Mouse (Mus musculus) E14TG2a.4 (cell line): ENCODE results near the gene Gemin8.

Source experiments
- H3K27me3 ChIP-seq: 2 replicates; pipeline ENCODE4 v1.6.1; 2014; ENCODE audit warnings: low read length, control low read depth; ENCODE audit not compliant: insufficient read depth
- H3K36me3 ChIP-seq: 2 replicates; pipeline ENCODE4 v1.6.1; 2014; ENCODE audit warnings: low read length, control low read depth; ENCODE audit not compliant: insufficient read depth
- H3K4me1 ChIP-seq: replicated peaks from 2 replicates; pipeline ENCODE4 v1.6.1; 2014; ENCODE audit warnings: low read depth, low read length, control low read depth
- H3K4me3 ChIP-seq: replicated peaks from 2 replicates; pipeline ENCODE4 v1.5.1; 2014; ENCODE audit warnings: mild to moderate bottlenecking, low read length
- H3K9me3 ChIP-seq: 2 replicates; pipeline ENCODE4 v1.6.1; 2014; ENCODE audit warnings: low read length, control low read depth
- CTCF ChIP-seq: conservative IDR thresholded peaks from 2 replicates; pipeline ENCODE4 v1.5.1; 2014; ENCODE audit warnings: low read length
- NANOG ChIP-seq: IDR thresholded peaks from 2 replicates; pipeline ENCODE4 v1.6.1; 2014; ENCODE audit warnings: borderline replicate concordance, low read length, mixed read lengths
- POU5F1 ChIP-seq: IDR thresholded peaks from 2 replicates; pipeline ENCODE4 v1.6.1; 2014; ENCODE audit warnings: low read length, borderline replicate concordance

Gemin8 gene

DNA sequence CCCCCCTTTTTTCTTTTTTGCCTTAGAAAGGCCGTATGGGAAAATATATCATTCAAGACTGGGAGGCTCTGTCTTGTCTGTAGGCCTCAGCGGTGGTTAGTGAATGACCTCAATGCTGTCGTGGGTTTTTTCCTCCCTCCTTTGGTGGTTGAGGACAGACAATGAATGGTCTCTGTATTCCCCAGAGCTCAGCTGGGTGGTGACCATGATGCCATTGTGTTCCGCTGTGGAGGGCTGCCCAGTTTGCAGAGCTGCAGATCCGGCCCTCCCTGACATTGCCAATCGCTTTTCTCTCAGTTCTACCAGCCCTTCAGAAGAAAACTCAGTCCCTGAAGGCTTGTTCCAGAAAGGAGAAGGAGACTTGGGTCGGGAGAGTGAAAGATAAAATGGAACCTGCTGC lies 3.5 kb downstream of the Gemin8 start:
- no peaks in the 10 kb centered on the region for H3K27me3 ChIP-seq
- no peak overlapping the region for H3K4me3 ChIP-seq
- no peaks in the 10 kb centered on the region for H3K9me3 ChIP-seq
- H3K36me3 ChIP-seq, result peaks cover 4% of the 10 kb centered on the region
- TF ChIP-seq CTCF, result no peak
- TF ChIP-seq POU5F1, result no peak
- TF ChIP-seq NANOG, result no peak
- peaks cover 8% of the 10 kb centered on the region; the same call in 1 of the 2 replicates for H3K4me1 ChIP-seq

DNA sequence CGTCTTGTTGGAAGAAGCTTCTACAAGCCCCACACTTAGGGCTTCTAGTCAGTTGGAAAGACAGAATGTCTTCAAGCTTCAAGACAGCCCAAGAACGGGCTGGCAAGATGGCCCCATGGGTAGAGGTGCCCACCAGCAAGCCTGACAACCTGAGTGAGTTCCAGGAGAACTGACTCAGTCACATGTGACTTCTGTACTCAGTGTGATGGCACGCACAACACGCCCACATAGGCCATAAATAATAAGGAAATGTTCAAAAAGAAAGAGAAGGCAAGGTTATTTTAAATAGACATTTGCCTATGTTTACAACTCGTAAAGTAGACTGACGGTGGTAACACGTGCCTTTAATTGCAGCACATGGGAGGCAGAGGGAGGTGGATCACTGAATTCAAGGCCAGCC lies 7.7 kb downstream of the Gemin8 start:
- no peak overlapping the region for H3K4me3 ChIP-seq
- peaks cover 17% of the 10 kb centered on the region for H3K36me3 ChIP-seq
- H3K9me3 ChIP-seq, result no peaks in the 10 kb centered on the region
- no peaks in the 10 kb centered on the region for H3K27me3 ChIP-seq
- TF ChIP-seq NANOG, result no peak
- no peak for TF ChIP-seq POU5F1
- TF ChIP-seq CTCF, result no peak
- H3K4me1 ChIP-seq, result peaks cover 4% of the 10 kb centered on the region; the same call in 1 of the 2 replicates

DNA sequence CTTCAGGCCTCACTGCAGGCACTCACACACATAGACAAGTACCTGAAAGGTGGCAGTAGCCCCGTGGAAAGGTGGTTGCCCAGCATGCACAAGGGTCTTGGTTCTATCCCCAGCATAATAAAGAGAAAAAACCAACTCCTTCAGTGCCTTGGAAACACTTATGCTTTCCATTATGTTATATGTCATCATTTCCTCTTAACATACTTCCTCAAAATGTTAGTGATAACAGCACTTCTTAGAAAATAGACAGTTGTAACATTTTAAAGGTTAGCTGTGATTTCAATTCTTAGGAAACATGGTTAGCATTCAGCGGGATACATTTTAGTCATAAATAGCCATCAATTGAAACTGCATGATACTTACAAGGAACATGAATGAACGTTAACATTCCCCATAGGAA lies 12.8 kb downstream of the Gemin8 start:
- Histone ChIP-seq H3K27me3 (no peaks in the 10 kb centered on the region), H3K9me3 (no peaks in the 10 kb centered on the region), H3K4me1 (no peaks in the 10 kb centered on the region), H3K36me3 (peaks cover 24% of the 10 kb centered on the region), H3K4me3 (no peak overlapping the region)
- no peak for TF ChIP-seq POU5F1
- no peak for TF ChIP-seq NANOG

DNA sequence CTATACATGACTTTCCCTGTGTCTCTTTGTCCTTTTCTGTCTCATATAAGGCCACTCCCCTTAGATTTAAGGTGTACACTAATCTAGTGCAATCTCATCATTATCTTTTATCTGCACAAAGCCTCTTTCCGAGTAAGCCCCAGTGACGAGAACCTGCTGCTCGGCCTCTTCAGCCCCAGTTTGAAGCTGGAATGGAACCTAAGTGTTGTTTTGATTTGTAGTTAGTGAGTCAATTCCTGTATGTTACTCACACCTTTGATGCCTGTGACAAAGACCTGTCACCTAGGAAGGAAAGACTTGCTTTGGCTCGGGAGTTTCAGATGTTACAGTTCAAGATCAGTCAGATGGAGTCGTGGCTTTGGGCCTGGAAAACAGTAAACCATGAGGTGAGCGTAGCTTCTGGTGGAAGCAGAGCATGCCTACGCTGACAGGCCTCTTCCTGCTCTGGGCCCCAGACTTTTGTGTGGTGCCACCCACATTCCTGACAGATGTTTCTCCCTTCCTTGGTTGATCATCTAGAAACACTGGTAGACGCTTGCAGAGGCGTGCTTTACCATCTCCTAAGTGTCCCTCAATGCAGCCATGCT lies 15.2 kb downstream of the Gemin8 start:
- H3K36me3 ChIP-seq, result peaks cover 24% of the 10 kb centered on the region
- TF ChIP-seq POU5F1 (no peak), NANOG (no peak), CTCF (no peak)
- H3K4me3 ChIP-seq, result no peak overlapping the region
- H3K9me3 ChIP-seq, result no peaks in the 10 kb centered on the region
- no peaks in the 10 kb centered on the region for H3K27me3 ChIP-seq
- H3K4me1 ChIP-seq, result no peaks in the 10 kb centered on the region

DNA sequence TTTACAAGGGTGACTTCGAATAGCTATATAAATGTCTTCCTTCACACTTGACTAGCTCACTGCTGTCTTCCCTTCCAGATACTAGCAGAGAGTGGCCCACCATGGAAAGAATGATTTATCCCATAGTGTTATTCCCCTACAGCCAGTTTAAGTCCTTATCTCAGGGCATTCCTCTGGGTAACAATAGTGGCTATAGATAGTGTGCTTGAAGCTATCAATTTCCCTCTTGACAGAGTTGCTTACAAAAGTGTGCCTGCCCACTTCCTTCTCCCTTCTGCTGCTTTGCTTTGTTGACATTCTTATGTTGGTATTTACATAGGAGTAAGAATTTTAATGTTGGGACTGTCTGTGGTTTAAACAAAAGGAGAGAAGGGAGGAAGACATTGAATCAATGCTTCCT lies 17.5 kb downstream of the Gemin8 start:
- TF ChIP-seq CTCF (no peak), NANOG (no peak), POU5F1 (no peak)
- H3K9me3 ChIP-seq, result no peaks in the 10 kb centered on the region
- peaks cover 10% of the 10 kb centered on the region; the same call in 1 of the 2 replicates for H3K36me3 ChIP-seq
- no peaks in the 10 kb centered on the region for H3K27me3 ChIP-seq
- no peak overlapping the region for H3K4me3 ChIP-seq
- H3K4me1 ChIP-seq, result no peaks in the 10 kb centered on the region

DNA sequence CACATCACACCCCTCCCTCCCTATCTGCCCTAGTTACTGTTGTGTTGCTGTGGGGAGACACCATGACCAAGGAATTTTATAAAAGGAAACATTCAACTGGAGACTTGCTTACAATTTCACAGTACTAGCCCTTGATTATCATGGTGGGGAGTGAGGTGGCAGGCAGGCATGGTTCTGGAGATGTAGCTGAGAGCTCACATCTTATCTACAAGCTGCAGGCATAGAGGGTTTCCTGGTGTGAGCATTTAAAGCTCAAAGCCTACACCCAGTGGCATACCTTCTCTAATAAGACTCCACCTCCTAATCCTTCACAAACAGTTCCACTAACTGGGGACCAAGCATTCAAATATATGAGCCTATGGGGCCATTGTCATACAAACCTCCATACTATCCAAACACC lies 26.1 kb downstream of the Gemin8 start:
- Histone ChIP-seq H3K4me1 (no peaks in the 10 kb centered on the region), H3K27me3 (no peaks in the 10 kb centered on the region), H3K4me3 (no peak overlapping the region), H3K36me3 (no peaks in the 10 kb centered on the region), H3K9me3 (no peaks in the 10 kb centered on the region)
- TF ChIP-seq POU5F1 (no peak), NANOG (no peak), CTCF (no peak)

DNA sequence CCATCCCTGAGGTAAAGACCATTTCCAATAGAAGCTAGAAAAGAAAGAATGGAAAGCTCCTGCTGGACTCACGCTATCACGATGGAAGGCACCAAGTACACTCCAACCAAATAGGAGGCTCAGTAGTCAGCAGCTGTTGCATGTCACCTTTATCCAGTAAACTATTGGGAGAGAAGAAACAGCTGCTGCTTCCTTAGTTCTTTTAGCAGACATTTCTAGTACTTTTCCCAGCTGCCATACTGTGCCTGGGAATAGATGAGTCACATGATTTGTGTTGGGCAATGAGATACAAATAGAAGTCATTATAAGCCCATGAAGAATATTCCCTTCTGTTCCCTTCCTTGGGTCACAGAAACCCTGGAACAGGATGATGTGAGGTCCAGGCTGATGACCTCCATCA lies 28.0 kb downstream of the Gemin8 start:
- no peaks in the 10 kb centered on the region for H3K36me3 ChIP-seq
- H3K27me3 ChIP-seq, result no peaks in the 10 kb centered on the region
- TF ChIP-seq POU5F1 (no peak), NANOG (no peak), CTCF (no peak)
- H3K4me1 ChIP-seq, result no peaks in the 10 kb centered on the region
- H3K4me3 ChIP-seq, result no peak overlapping the region
- no peaks in the 10 kb centered on the region for H3K9me3 ChIP-seq

DNA sequence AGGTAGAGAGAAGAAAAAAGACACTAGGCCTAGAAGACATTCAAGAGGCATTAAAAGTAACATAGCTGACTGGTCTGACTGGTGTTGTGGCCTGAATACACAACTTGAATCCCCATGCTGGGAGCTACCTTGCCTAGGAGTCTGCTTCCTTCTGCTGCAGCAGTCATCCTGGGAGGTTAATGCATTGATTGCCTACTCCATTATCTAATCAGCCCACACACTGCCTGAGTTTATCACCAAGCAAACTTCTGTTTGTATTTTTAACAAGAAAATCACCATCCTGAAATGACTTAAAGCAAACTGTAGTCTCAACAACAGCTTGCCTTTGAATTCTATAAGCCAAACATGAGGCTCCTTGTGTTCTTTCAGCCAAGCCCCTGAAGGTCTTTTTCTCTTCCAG lies 29.6 kb downstream of the Gemin8 start:
- Histone ChIP-seq H3K9me3 (no peaks in the 10 kb centered on the region), H3K4me3 (no peak overlapping the region), H3K4me1 (no peaks in the 10 kb centered on the region), H3K36me3 (no peaks in the 10 kb centered on the region), H3K27me3 (no peaks in the 10 kb centered on the region)
- no peak for TF ChIP-seq POU5F1
- no peak for TF ChIP-seq CTCF
- TF ChIP-seq NANOG, result no peak

DNA sequence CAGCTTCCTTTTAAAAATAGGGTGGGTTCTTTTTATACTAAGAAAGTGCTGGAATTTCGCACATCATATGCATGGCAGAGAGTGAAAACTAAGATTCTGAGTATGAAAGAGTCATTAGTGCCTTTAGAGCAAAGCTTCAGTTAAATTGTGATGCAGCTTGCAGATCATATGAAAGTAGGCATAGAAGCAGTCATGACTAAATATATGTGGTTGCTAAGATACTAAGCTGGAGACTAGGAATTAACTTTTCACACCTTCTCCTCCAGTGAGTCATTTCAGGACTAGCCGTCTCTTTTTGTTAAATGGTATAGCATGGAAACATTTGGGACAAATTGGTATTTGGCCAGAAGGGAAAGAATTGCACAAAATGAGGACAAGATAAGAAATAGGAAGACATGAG lies 44.3 kb downstream of the Gemin8 start:
- H3K4me1 ChIP-seq, result no peaks in the 10 kb centered on the region
- H3K9me3 ChIP-seq, result no peaks in the 10 kb centered on the region
- H3K4me3 ChIP-seq, result no peak overlapping the region
- no peaks in the 10 kb centered on the region for H3K27me3 ChIP-seq
- H3K36me3 ChIP-seq, result no peaks in the 10 kb centered on the region
- no peak for TF ChIP-seq CTCF
- TF ChIP-seq POU5F1, result no peak
- no peak for TF ChIP-seq NANOG

DNA sequence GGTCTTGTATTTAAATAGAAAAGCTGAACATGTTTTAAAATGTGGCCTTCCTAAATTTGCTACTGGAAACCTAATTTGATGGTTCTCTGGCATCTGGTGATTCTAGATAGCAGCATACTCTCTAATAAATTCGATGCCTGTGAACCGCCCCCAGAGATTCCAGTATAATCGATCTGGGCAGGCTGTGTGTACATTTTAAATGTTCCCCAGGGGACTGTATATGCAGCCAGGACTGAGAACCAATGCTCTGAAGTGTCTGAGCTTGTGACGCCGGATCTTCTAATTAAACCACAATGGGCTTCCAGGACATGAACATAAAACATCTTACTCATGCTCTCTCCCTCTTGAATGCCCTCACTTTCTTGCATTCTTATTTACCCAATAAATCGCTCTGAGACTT lies 46.0 kb downstream of the Gemin8 start:
- Histone ChIP-seq H3K36me3 (no peaks in the 10 kb centered on the region), H3K27me3 (no peaks in the 10 kb centered on the region), H3K4me3 (no peak overlapping the region), H3K9me3 (no peaks in the 10 kb centered on the region), H3K4me1 (no peaks in the 10 kb centered on the region)
- no peak for TF ChIP-seq POU5F1
